In the genomic region with DNA sequence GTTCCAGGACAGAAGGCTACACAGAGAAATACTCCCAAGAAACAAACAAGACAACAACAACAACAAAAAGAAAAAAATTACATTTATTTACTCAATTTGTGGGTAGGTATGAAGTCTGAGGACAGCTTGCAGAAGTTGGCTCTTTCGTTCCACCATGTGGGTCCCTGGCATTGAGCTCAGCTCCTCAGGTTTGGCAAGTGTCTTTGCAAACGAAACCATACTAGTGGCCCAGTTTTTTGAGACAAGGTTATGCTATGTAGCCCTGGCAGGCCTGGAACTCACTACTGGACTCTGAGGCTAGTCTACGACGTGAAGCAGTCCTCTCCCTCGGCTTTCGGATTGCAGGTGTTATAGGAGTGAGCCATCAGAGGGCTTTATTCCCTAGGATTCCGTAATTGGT, we compare ENCODE assay signal across 12 mouse cellular contexts. TPM values are rescaled to one million over a fixed set of nuclear protein-coding genes. Genes with fewer than 3 reads are reported as not detected.
DNase-seq lines count a peak whose midpoint lies in the region; ATAC-seq and TF ChIP-seq lines count a peak whose summit lies in the region.
"Had no signal": no experiment of that assay in that cellular context is flagged by ENCODE, and none has a peak within 500 bp of the region (broad histone marks: within the 10 kb centered on the region; RNA-seq: fewer than 3 reads in every experiment).

No protein-coding gene starts in this region.

- no peak overlapping the region for H3K4me2 ChIP-seq in heart, embryonic 16.5 days (ENCODE audit: low read depth, low read length)
- no peak overlapping the region for H3K4me2 ChIP-seq in heart, embryonic 11.5 days
- no peak overlapping the region for H3K4me2 ChIP-seq in embryonic facial prominence, embryonic 13.5 days
- H3K4me2 ChIP-seq in forebrain, postnatal 0 days (ENCODE audit: low read depth) = no peak overlapping the region
- H3K4me2 ChIP-seq: heart, embryonic 15.5 days; hindbrain, embryonic 14.5 days; limb, embryonic 12.5 days had no signal

- no peak for ATAC-seq in heart, embryonic 16.5 days (replicated peaks; ENCODE audit: extremely low read depth, insufficient read depth, low FRiP score)
- no peak for ATAC-seq in heart, embryonic 11.5 days (replicated peaks; ENCODE audit: insufficient number of reproducible peaks, low FRiP score, low TSS enrichment)
- ATAC-seq in embryonic facial prominence, embryonic 13.5 days (ENCODE audit: insufficient number of reproducible peaks, insufficient read depth, low FRiP score, low TSS enrichment, low read depth) = no peak
- ATAC-seq in forebrain, postnatal 0 days = no peak

- H3K79me2 ChIP-seq in liver, adult 2 months (ENCODE audit: control insufficient read depth, insufficient read depth, low read length) = no peaks in the 10 kb centered on the region

- H3K27ac ChIP-seq in heart, embryonic 16.5 days (ENCODE audit: low read length) = no peak overlapping the region
- H3K27ac ChIP-seq in heart, embryonic 11.5 days (ENCODE audit: low read depth, low read length) = no peak overlapping the region
- H3K27ac ChIP-seq in liver, adult 2 months (replicated peaks; ENCODE audit: insufficient read depth, low read depth, low read length) = peak overlapping the region; percentile 94
- H3K27ac ChIP-seq in embryonic facial prominence, embryonic 13.5 days = peak overlapping the region; percentile 13; the same call in 1 of the 2 replicates
- H3K27ac ChIP-seq in forebrain, postnatal 0 days (ENCODE audit: low read depth, low read length) = peak overlapping the region; percentile 35
- H3K27ac ChIP-seq: heart, embryonic 15.5 days; hindbrain, embryonic 14.5 days had no signal

- no peaks in the 10 kb centered on the region for H3K27me3 ChIP-seq in heart, embryonic 16.5 days (ENCODE audit: control insufficient read depth, insufficient read depth, low read length)
- no peaks in the 10 kb centered on the region for H3K27me3 ChIP-seq in heart, embryonic 11.5 days (ENCODE audit: control insufficient read depth, insufficient read depth, low read length)
- H3K27me3 ChIP-seq in liver, adult 2 months (ENCODE audit: control insufficient read depth, insufficient read depth, low read length) = no peaks in the 10 kb centered on the region
- no peaks in the 10 kb centered on the region for H3K27me3 ChIP-seq in embryonic facial prominence, embryonic 13.5 days
- H3K27me3 ChIP-seq in forebrain, postnatal 0 days (ENCODE audit: insufficient read depth, low read length) = no peaks in the 10 kb centered on the region
- H3K27me3 ChIP-seq: heart, embryonic 15.5 days; limb, embryonic 12.5 days had no signal

- peak overlapping the region; percentile 36; the same call in 1 of the 2 replicates for H3K9ac ChIP-seq in heart, embryonic 16.5 days (ENCODE audit: low read length)
- no peak overlapping the region for H3K9ac ChIP-seq in heart, embryonic 11.5 days (ENCODE audit: low read depth, low read length)
- H3K9ac ChIP-seq in liver, adult 2 months (ENCODE audit: low read depth, low read length) = peak overlapping the region; percentile 10; the same call in 1 of the 2 replicates
- no peak overlapping the region for H3K9ac ChIP-seq in embryonic facial prominence, embryonic 13.5 days
- no peak overlapping the region for H3K9ac ChIP-seq in forebrain, postnatal 0 days
- H3K9ac ChIP-seq: heart, embryonic 15.5 days; hindbrain, embryonic 14.5 days; limb, embryonic 12.5 days had no signal

- peaks cover 5% of the 10 kb centered on the region for H3K9me3 ChIP-seq in heart, embryonic 16.5 days (replicated peaks; ENCODE audit: control insufficient read depth, low read length)
- H3K9me3 ChIP-seq in heart, embryonic 11.5 days (replicated peaks; ENCODE audit: control insufficient read depth, low read length) = no peaks in the 10 kb centered on the region
- no peaks in the 10 kb centered on the region for H3K9me3 ChIP-seq in embryonic facial prominence, embryonic 13.5 days
- no peaks in the 10 kb centered on the region for H3K9me3 ChIP-seq in forebrain, postnatal 0 days (ENCODE audit: low read length)
- H3K9me3 ChIP-seq: heart, embryonic 15.5 days had no signal

- no peak for DNase-seq in liver, adult 2 months (ENCODE audit: extremely low read depth, low read depth, low spot score)
- DNase-seq in liver = no peak
- DNase-seq in forebrain, postnatal 0 days = peak; percentile 47
- no peak for DNase-seq in right cerebral cortex, postnatal 4 days
- DNase-seq: right cerebral cortex, postnatal 14 days; thymus, postnatal 25 days had no signal

- TF ChIP-seq CTCF in liver, adult 2 months (IDR thresholded peaks at IDR 0.05; ENCODE audit: low read depth, low read length) = no peak
- TF ChIP-seq CTCF in forebrain, postnatal 0 days (IDR thresholded peaks at IDR 0.05; ENCODE audit: low read depth) = no peak

- peaks cover 12% of the 10 kb centered on the region; the same call in 1 of the 2 replicates for H3K4me1 ChIP-seq in heart, embryonic 16.5 days (ENCODE audit: control insufficient read depth, insufficient read depth, low read length)
- H3K4me1 ChIP-seq in heart, embryonic 11.5 days (ENCODE audit: control insufficient read depth, insufficient read depth, low read length) = peaks cover 18% of the 10 kb centered on the region
- H3K4me1 ChIP-seq in liver, adult 2 months (ENCODE audit: control insufficient read depth, insufficient read depth, low read length) = peaks cover 29% of the 10 kb centered on the region
- peaks cover 29% of the 10 kb centered on the region for H3K4me1 ChIP-seq in embryonic facial prominence, embryonic 13.5 days
- peaks cover 23% of the 10 kb centered on the region for H3K4me1 ChIP-seq in forebrain, postnatal 0 days (ENCODE audit: insufficient read depth)

- TF ChIP-seq POLR2A in liver, adult 2 months (IDR thresholded peaks at IDR 0.05; ENCODE audit: extremely low read depth, insufficient read depth, low read length) = no peak

- no peak overlapping the region for H3K4me3 ChIP-seq in heart, embryonic 16.5 days (ENCODE audit: low read length)
- no peak overlapping the region for H3K4me3 ChIP-seq in heart, embryonic 11.5 days (ENCODE audit: low read depth, low read length)
- H3K4me3 ChIP-seq in liver, adult 2 months (ENCODE audit: insufficient read depth, low read depth, low read length) = no peak overlapping the region
- H3K4me3 ChIP-seq in embryonic facial prominence, embryonic 13.5 days = no peak overlapping the region
- H3K4me3 ChIP-seq in forebrain, postnatal 0 days (ENCODE audit: low read depth, low read length) = no peak overlapping the region
- H3K4me3 ChIP-seq: heart, embryonic 15.5 days; limb, embryonic 12.5 days had no signal

- no peaks in the 10 kb centered on the region for H3K36me3 ChIP-seq in heart, embryonic 16.5 days (ENCODE audit: control insufficient read depth, insufficient read depth)
- no peaks in the 10 kb centered on the region for H3K36me3 ChIP-seq in heart, embryonic 11.5 days (ENCODE audit: control insufficient read depth, insufficient read depth, low read length)
- no peaks in the 10 kb centered on the region for H3K36me3 ChIP-seq in liver, adult 2 months (ENCODE audit: control insufficient read depth, insufficient read depth, low read length)
- H3K36me3 ChIP-seq in embryonic facial prominence, embryonic 13.5 days = no peaks in the 10 kb centered on the region
- no peaks in the 10 kb centered on the region for H3K36me3 ChIP-seq in forebrain, postnatal 0 days (ENCODE audit: insufficient read depth)
- H3K36me3 ChIP-seq: heart, embryonic 15.5 days; limb, embryonic 12.5 days had no signal

- WGBS in heart, embryonic 16.5 days = 57% methylated on average over 7 of the region's 7 CpGs
- WGBS in heart, embryonic 11.5 days (ENCODE audit: insufficient replicate concordance) = 52% methylated on average over 7 of the region's 7 CpGs
- WGBS in liver, adult 2 months = 22% methylated on average over 7 of the region's 7 CpGs
- 39% methylated on average over 7 of the region's 7 CpGs for WGBS in embryonic facial prominence, embryonic 13.5 days
- 54% methylated on average over 7 of the region's 7 CpGs for WGBS in forebrain, postnatal 0 days

RNA-seq across cellular contexts. Expression of a gene that starts 32.7 kb away (rescaled TPM):
- 19.4 and 19.5 TPM in 2 replicates for polyA plus RNA-seq in heart, embryonic 16.5 days (2015; fragmentation: Nextera tagmentation; extraction: Ambion mirVana)
- polyA plus RNA-seq in heart, embryonic 11.5 days (2014; fragmentation: Nextera tagmentation; extraction: Ambion mirVana) = 24.3 and 26.1 TPM in 2 replicates
- total RNA-seq in liver, adult 2 months (2014; rRNA removed) = 7.7 and 10.5 TPM in 2 replicates
- polyA plus RNA-seq in liver, adult 2 months (2012; rRNA removed) = 4.7 and 5.5 TPM in 2 replicates
- 45.0 and 49.0 TPM in 2 replicates for polyA plus RNA-seq in embryonic facial prominence, embryonic 13.5 days (2015; fragmentation: Nextera tagmentation; extraction: Ambion mirVana)
- 26.5 and 33.3 TPM in 2 replicates for total RNA-seq in forebrain, postnatal 0 days (2014; rRNA removed)
- 18.8 and 25.0 TPM in 2 replicates for polyA plus RNA-seq in forebrain, postnatal 0 days (2015; fragmentation: Nextera tagmentation; extraction: Ambion mirVana)

RNA-seq across cellular contexts. Expression of a gene that starts 34.6 kb away (rescaled TPM):
- 6.4 and 7.8 TPM in 2 replicates for polyA plus RNA-seq in heart, embryonic 16.5 days (2015; fragmentation: Nextera tagmentation; extraction: Ambion mirVana)
- polyA plus RNA-seq in heart, embryonic 11.5 days (2014; fragmentation: Nextera tagmentation; extraction: Ambion mirVana) = 9.4 and 10.5 TPM in 2 replicates
- 55.4 and 87.9 TPM in 2 replicates for total RNA-seq in liver, adult 2 months (2014; rRNA removed)
- polyA plus RNA-seq in liver, adult 2 months (2012; rRNA removed) = 21.0 and 22.4 TPM in 2 replicates
- polyA plus RNA-seq in embryonic facial prominence, embryonic 13.5 days (2015; fragmentation: Nextera tagmentation; extraction: Ambion mirVana) = 3.3 and 3.4 TPM in 2 replicates
- 22.5 and 28.3 TPM in 2 replicates for total RNA-seq in forebrain, postnatal 0 days (2014; rRNA removed)
- polyA plus RNA-seq in forebrain, postnatal 0 days (2015; fragmentation: Nextera tagmentation; extraction: Ambion mirVana) = 13.4 and 15.7 TPM in 2 replicates

Comparison
In these comparisons a context has a peak if more than half of its experiments do, and no peak if none do; other contexts are left out.
1. H3K9ac ChIP-seq: peak in heart, embryonic 16.5 days (single experiment) and liver, adult 2 months (single experiment); none in heart, embryonic 11.5 days (single experiment), embryonic facial prominence, embryonic 13.5 days (single experiment) and forebrain, postnatal 0 days (single experiment).
2. H3K27ac ChIP-seq: peak in liver, adult 2 months (single experiment), embryonic facial prominence, embryonic 13.5 days (single experiment) and forebrain, postnatal 0 days (single experiment); none in heart, embryonic 16.5 days (single experiment) and heart, embryonic 11.5 days (single experiment).